ENCODE assay signal across 19 mouse cellular contexts in the genomic region with DNA sequence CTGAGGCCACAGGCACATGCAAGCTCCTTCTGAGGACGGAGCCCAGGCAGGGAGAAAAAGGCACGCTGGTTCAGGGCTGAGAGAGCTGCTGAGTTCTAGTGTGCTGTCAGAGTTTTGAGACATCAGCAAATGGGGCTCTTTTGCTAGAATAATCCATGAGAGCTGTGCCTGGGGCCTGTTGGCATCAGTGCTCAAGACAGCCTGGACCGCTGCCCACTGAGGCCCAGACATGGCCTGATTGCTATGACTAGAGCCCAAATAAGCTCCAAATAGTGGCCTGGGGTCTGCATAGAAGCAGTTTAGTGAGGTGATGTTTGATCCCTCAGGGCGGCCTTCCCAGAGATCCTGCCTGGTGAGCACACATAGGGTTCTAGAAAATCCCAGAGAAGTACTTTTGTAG.
DNase-seq lines count a peak whose midpoint lies in the region; ATAC-seq lines count a peak whose summit lies in the region.
"Had no signal": no experiment of that assay in that cellular context is flagged by ENCODE, and none has a peak within 500 bp of the region (broad histone marks: within the 10 kb centered on the region; RNA-seq: fewer than 3 reads in every experiment).

No protein-coding gene starts in this region.

- H3K27ac ChIP-seq in midbrain, embryonic 14.5 days (replicated peaks; ENCODE audit: low read depth, low read length) = no peak overlapping the region
- H3K27ac ChIP-seq: embryonic facial prominence, embryonic 15.5 days; forebrain, embryonic 10.5 days; heart, embryonic 15.5 days; macrophage; neural tube, embryonic 12.5 days had no signal

- H3K4me2 ChIP-seq in midbrain, embryonic 14.5 days (ENCODE audit: low read length) = no peak overlapping the region
- H3K4me2 ChIP-seq: embryonic facial prominence, embryonic 15.5 days; heart, embryonic 15.5 days; liver, embryonic 11.5 days; neural tube, embryonic 12.5 days had no signal

- peaks cover 17% of the 10 kb centered on the region for H3K27me3 ChIP-seq in midbrain, embryonic 14.5 days (ENCODE audit: control insufficient read depth, insufficient read depth, low read length)
- H3K27me3 ChIP-seq: heart, embryonic 15.5 days had no signal

- H3K9ac ChIP-seq in midbrain, embryonic 14.5 days (replicated peaks; ENCODE audit: low read length) = no peak overlapping the region
- H3K9ac ChIP-seq: embryonic facial prominence, embryonic 15.5 days; heart, embryonic 15.5 days; neural tube, embryonic 12.5 days had no signal

- H3K36me3 ChIP-seq in midbrain, embryonic 14.5 days (ENCODE audit: control insufficient read depth, insufficient read depth, low read length) = no peaks in the 10 kb centered on the region
- H3K36me3 ChIP-seq: embryonic facial prominence, embryonic 15.5 days; forebrain, embryonic 10.5 days; heart, embryonic 15.5 days; neural tube, embryonic 12.5 days had no signal

- WGBS in midbrain, embryonic 14.5 days = 83% methylated on average over 4 of the region's 4 CpGs

- peaks cover 21% of the 10 kb centered on the region; the same call in 1 of the 2 replicates for H3K4me1 ChIP-seq in midbrain, embryonic 14.5 days (ENCODE audit: control insufficient read depth, insufficient read depth, low read length)

- H3K9me3 ChIP-seq in midbrain, embryonic 14.5 days (ENCODE audit: control insufficient read depth, low read length) = no peaks in the 10 kb centered on the region
- H3K9me3 ChIP-seq: embryonic facial prominence, embryonic 15.5 days; forebrain, embryonic 10.5 days; heart, embryonic 15.5 days; neural tube, embryonic 12.5 days had no signal

- H3K4me3 ChIP-seq in midbrain, embryonic 14.5 days (replicated peaks; ENCODE audit: low read depth, low read length) = no peak overlapping the region
- H3K4me3 ChIP-seq: embryonic facial prominence, embryonic 15.5 days; forebrain, embryonic 10.5 days; heart, embryonic 15.5 days; neural tube, embryonic 12.5 days had no signal

- peak; percentile 20 for DNase-seq in cerebellum, adult 11-12 months
- DNase-seq in cerebellum, adult 8-10 months = no peak
- peak; percentile 28 for DNase-seq in heart, postnatal 4 days
- no peak for DNase-seq in heart, adult 9 months (ENCODE audit: low spot score in 2 of 2)
- DNase-seq in right cerebral cortex, postnatal 14 days = peak; percentile 31
- DNase-seq in right cerebral cortex, adult 18-20 months = no peak
- peak; percentile 32 for DNase-seq in midbrain, embryonic 14.5 days
- no peak for DNase-seq in frontal cortex, postnatal 36 days (ENCODE audit: low spot score in 2 of 2)
- DNase-seq: B cell, adult 2 months; heart, adult 11 months; layer of hippocampus, postnatal 36 days; lung, adult 2 months; thymus, postnatal 25 days had no signal

- ATAC-seq in midbrain, embryonic 14.5 days (ENCODE audit: low FRiP score, low TSS enrichment) = no peak

Comparison
In these comparisons a context has a peak if more than half of its experiments do, and no peak if none do; other contexts are left out.
1. DNase-seq: peak in cerebellum, adult 11-12 months (single experiment), heart, postnatal 4 days (single experiment), right cerebral cortex, postnatal 14 days (single experiment) and midbrain, embryonic 14.5 days (single experiment); none in cerebellum, adult 8-10 months (single experiment), heart, adult 9 months (0 of 2), right cerebral cortex, adult 18-20 months (single experiment) and frontal cortex, postnatal 36 days (0 of 2).